Mouse (Mus musculus): Measurements from ENCODE around the gene Nanos3.

DNA sequence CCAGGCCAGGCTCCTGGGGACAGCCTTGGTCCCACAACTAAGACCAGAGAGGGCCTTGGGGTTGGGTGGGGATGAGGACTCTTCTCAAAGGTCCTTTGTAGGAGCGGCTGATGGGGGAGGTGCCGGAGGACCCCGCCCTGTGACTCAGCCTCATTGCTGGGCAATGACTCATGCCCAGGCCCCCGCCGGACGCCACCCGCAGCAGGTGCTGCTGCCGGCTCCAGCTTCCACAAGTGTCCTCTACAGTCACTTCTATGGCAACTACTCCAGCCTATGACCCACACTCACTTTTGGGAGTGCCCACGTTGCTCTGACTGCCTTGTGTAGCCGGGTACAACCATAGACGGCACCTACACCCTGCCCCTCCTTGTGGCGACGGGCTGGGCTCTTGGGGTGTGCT lies 7.0 kb upstream of the Nanos3 start:
- TF ChIP-seq CTCF (conservative IDR thresholded peaks at IDR 0.05; ENCODE audit: low read length) (no peak), POU5F1 (IDR thresholded peaks at IDR 0.05; ENCODE audit: borderline replicate concordance, low read length) (no peak)

Data from E14TG2a.4 (cell line).